Mouse (Mus musculus): ENCODE results near the gene Anxa7. TPM values are rescaled to one million over a fixed set of nuclear protein-coding genes. Genes with fewer than 3 reads are reported as not detected.

The Anxa7 gene
- total and polyA plus RNA-seq, 3 experiments, result 44.8 to 70.3 TPM; not detected in 1

GRCm38 (mm10) chr14:20480195-20480579 lies 254 bp upstream of the Anxa7 start:
- H3K27ac ChIP-seq (ENCODE audit: control insufficient read depth, low read depth, low read length), result peak overlapping the region; percentile 99
- H3K27me3 ChIP-seq (ENCODE audit: control insufficient read depth in 1 of 2, insufficient read depth in 2 of 2, low read length in 2 of 2), result no peaks in the 10 kb centered on the region
- peaks cover 15% of the 10 kb centered on the region for H3K79me2 ChIP-seq (ENCODE audit: control insufficient read depth, insufficient read depth, low read length, poor library complexity)
- H3K9ac ChIP-seq (ENCODE audit: control insufficient read depth, low read depth, low read length, poor library complexity, severe bottlenecking), result peak overlapping the region; percentile 72
- TF ChIP-seq TBP (IDR thresholded peaks at IDR 0.05; ENCODE audit: low read depth, low read length), result 0 out of 2 replicates have a peak, but pooled peaks have one; percentile 4
- TF ChIP-seq ZNF384 (IDR thresholded peaks at IDR 0.05; ENCODE audit: low read depth, low read length), result peak; percentile 56
- TF ChIP-seq KAT2A (conservative IDR thresholded peaks at IDR 0.05; ENCODE audit: low read depth, low read length), result no peak
- no peak for TF ChIP-seq MAFK (IDR thresholded peaks at IDR 0.05; ENCODE audit: borderline replicate concordance, low read depth, low read length)
- no peak for TF ChIP-seq CHD1 (IDR thresholded peaks at IDR 0.05; ENCODE audit: low read depth, low read length)
- H3K36me3 ChIP-seq (ENCODE audit: control insufficient read depth in 1 of 2, insufficient read depth in 2 of 2, low read length in 2 of 2), result peaks cover 1 to 36% of the 10 kb centered on the region in 2 experiments; a peak in 3 of 4 replicates
- H3K4me1 ChIP-seq (ENCODE audit: control insufficient read depth in 1 of 2, insufficient read depth in 2 of 2, low read length in 2 of 2), result peaks cover 15 to 20% of the 10 kb centered on the region in 2 experiments
- DNase-seq (ENCODE audit: low read depth, low spot score), result no peak
- H3K4me3 ChIP-seq (ENCODE audit: control insufficient read depth in 1 of 2, insufficient read depth in 1 of 2, low read depth in 2 of 2, low read length in 2 of 2), result peak overlapping the region; percentile 81
- no peaks in the 10 kb centered on the region for H3K9me3 ChIP-seq (replicated peaks; ENCODE audit: insufficient read depth, low read length)

DNA sequence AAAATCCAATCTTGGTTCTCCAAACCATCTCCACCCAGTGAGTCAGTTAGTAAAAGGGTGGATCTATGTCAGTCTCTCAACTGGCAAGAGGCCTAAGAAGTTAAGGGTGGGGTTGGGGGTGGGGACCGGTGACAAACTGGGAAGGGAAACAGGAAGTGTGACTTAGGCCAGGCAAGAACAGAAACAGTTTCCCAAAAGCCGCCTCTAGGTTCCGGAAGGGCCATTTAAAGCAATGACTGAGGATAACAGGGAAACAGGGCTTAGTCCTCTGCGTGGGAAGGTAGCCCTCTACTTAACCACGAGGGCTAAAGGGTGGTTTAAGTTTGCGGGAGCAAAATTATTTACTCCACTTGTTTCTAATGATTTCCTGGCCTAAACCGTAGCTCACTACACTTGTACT lies 1.1 kb downstream of the Anxa7 start:
- Histone ChIP-seq H3K79me2 (ENCODE audit: control insufficient read depth, insufficient read depth, low read length, poor library complexity) (peaks cover 15% of the 10 kb centered on the region), H3K9ac (ENCODE audit: control insufficient read depth, low read depth, low read length, poor library complexity, severe bottlenecking) (peak overlapping the region; percentile 72), H3K27me3 (ENCODE audit: control insufficient read depth in 1 of 2, insufficient read depth in 2 of 2, low read length in 2 of 2) (no peaks in the 10 kb centered on the region), H3K4me3 (ENCODE audit: control insufficient read depth in 1 of 2, insufficient read depth in 1 of 2, low read depth in 2 of 2, low read length in 2 of 2) (peak overlapping the region; percentile 81), H3K27ac (ENCODE audit: control insufficient read depth, low read depth, low read length) (peak overlapping the region; percentile 99), H3K4me1 (ENCODE audit: control insufficient read depth in 1 of 2, insufficient read depth in 2 of 2, low read length in 2 of 2) (peaks cover 15 to 20% of the 10 kb centered on the region in 2 experiments), H3K9me3 (replicated peaks; ENCODE audit: insufficient read depth, low read length) (no peaks in the 10 kb centered on the region), H3K36me3 (ENCODE audit: control insufficient read depth in 1 of 2, insufficient read depth in 2 of 2, low read length in 2 of 2) (peaks cover 1 to 36% of the 10 kb centered on the region in 2 experiments)
- DNase-seq (ENCODE audit: low read depth, low spot score), result peak; percentile 93
- TF ChIP-seq SMC3 (IDR thresholded peaks at IDR 0.05; ENCODE audit: low read depth, low read length) (no peak), ETS1 (IDR thresholded peaks at IDR 0.05; ENCODE audit: low read depth, low read length) (peak; percentile 59), RCOR1 (IDR thresholded peaks at IDR 0.05; ENCODE audit: low read depth, low read length) (0 out of 2 replicates have a peak, but pooled peaks have one; percentile 10), TCF12 (IDR thresholded peaks at IDR 0.05; ENCODE audit: low read depth, low read length) (0 out of 2 replicates have a peak, but pooled peaks have one; percentile 45), TAL1 (IDR thresholded peaks at IDR 0.05; ENCODE audit: low read length) (no peak), POLR2AphosphoS2 (IDR thresholded peaks at IDR 0.05; ENCODE audit: low read length) (no peak; the same call in 1 of the 2 replicates), RAD21 (IDR thresholded peaks at IDR 0.05; ENCODE audit: low read depth, low read length) (no peak), ELF1 (IDR thresholded peaks at IDR 0.05; ENCODE audit: low read depth, low read length) (peak; percentile 85), GATA1 (IDR thresholded peaks at IDR 0.05; ENCODE audit: low read depth, low read length) (no peak), MAFK (IDR thresholded peaks at IDR 0.05; ENCODE audit: borderline replicate concordance, low read depth, low read length) (no peak), POLR2A (IDR thresholded peaks at IDR 0.05; ENCODE audit: control insufficient read depth in 1 of 2, insufficient read depth in 1 of 2, low read depth in 1 of 2, low read length in 2 of 2, poor library complexity in 1 of 2) (peak in 1 of 2 experiments; percentile 73; a peak in 2 of 4 replicates), USF2 (IDR thresholded peaks at IDR 0.05; ENCODE audit: borderline replicate concordance in 1 of 2, insufficient read depth in 1 of 2, low read depth in 1 of 2, low read length in 2 of 2) (no peak), GABPA (IDR thresholded peaks at IDR 0.05; ENCODE audit: low read depth, low read length) (no peak), MYB (IDR thresholded peaks at IDR 0.05; ENCODE audit: low read depth, low read length) (no peak), ZKSCAN1 (IDR thresholded peaks at IDR 0.05; ENCODE audit: low read depth, low read length) (no peak), CHD1 (IDR thresholded peaks at IDR 0.05; ENCODE audit: low read depth, low read length) (peak; percentile 76; the same call in 1 of the 2 replicates), ZMIZ1 (IDR thresholded peaks at IDR 0.05; ENCODE audit: low read depth, low read length) (no peak), NRF1 (IDR thresholded peaks at IDR 0.05; ENCODE audit: insufficient read depth, low read depth, low read length, poor library complexity, severe bottlenecking) (no peak), UBTF (IDR thresholded peaks at IDR 0.05; ENCODE audit: borderline replicate concordance, insufficient read depth, low read depth, low read length) (no peak), ZC3H11A (IDR thresholded peaks at IDR 0.05; ENCODE audit: low read depth, low read length) (no peak), SIN3A (IDR thresholded peaks at IDR 0.05; ENCODE audit: low read length) (peak; percentile 90), E2F4 (IDR thresholded peaks at IDR 0.05; ENCODE audit: borderline replicate concordance, low read depth, low read length) (no peak), POLR2AphosphoS5 (IDR thresholded peaks at IDR 0.05; ENCODE audit: borderline replicate concordance, low read depth, low read length) (no peak), ZNF384 (IDR thresholded peaks at IDR 0.05; ENCODE audit: low read depth, low read length) (no peak), MAZ (IDR thresholded peaks at IDR 0.05; ENCODE audit: low read depth, low read length) (no peak), JUND (IDR thresholded peaks at IDR 0.05; ENCODE audit: low read depth, low read length) (no peak), EP300 (IDR thresholded peaks at IDR 0.05; ENCODE audit: low read depth in 1 of 2, low read length in 2 of 2) (peak in 1 of 2 experiments; percentile 65; a peak in 3 of 4 replicates), CTCF (IDR thresholded peaks at IDR 0.05 in 2 of 3, conservative IDR thresholded peaks at IDR 0.05 in 1 of 3; ENCODE audit: control insufficient read depth in 1 of 3, insufficient read depth in 1 of 3, low read depth in 2 of 3, low read length in 3 of 3, poor library complexity in 1 of 3, severe bottlenecking in 1 of 3) (no peak)
